Mouse (Mus musculus): Measurements from ENCODE around the gene Kcnd2.

- TF ChIP-seq EP300 (IDR thresholded peaks at IDR 0.05; ENCODE audit: low read depth) (no peak), CTCF (IDR thresholded peaks at IDR 0.05; ENCODE audit: low read depth) (no peak)
Observed at GRCm38 (mm10) chr6:21310159-21310558, 94.9 kb downstream of the Kcnd2 start.

Data from liver, embryonic 14.5 days (tissue).